Mouse (Mus musculus) c-Kit-positive CD71-negative TER-119-negative erythroid progenitor cells, embryonic 14.5 days (primary cell): ENCODE results near the gene Vmn2r69.

Source experiments
- DNase-seq: peaks from one replicate; pipeline ENCODE4 v3.0.0-alpha.2; 2013; ENCODE audit warnings: low read depth

Vmn2r69 gene

GRCm38 (mm10) chr7:85415820-85416219 lies at the start of gene Vmn2r69:
Gene Vmn2r69, minus strand, starts transcription at chr7:85415920.
- no peak for DNase-seq
